Mouse (Mus musculus): ENCODE data around the gene Stk24. TPM values are rescaled to one million over a fixed set of nuclear protein-coding genes. Genes with fewer than 3 reads are reported as not detected.

The Stk24 gene
- polyA plus RNA-seq, 1 experiment: 8.5 TPM

GRCm38 (mm10) chr14:121350011-121350410 lies 29.8 kb downstream of the Stk24 start:
- TF ChIP-seq CTCF (IDR thresholded peaks at IDR 0.05; ENCODE audit: control insufficient read depth, insufficient read depth, insufficient replicate concordance, low read depth, low read length) (no peak), POLR2A (IDR thresholded peaks at IDR 0.05; ENCODE audit: control insufficient read depth, low read depth, low read length) (no peak)
- no peak overlapping the region for H3K27ac ChIP-seq (ENCODE audit: control insufficient read depth, insufficient read depth, low read depth, low read length)
- no peaks in the 10 kb centered on the region for H3K27me3 ChIP-seq (ENCODE audit: control insufficient read depth, insufficient read depth, low read length)
- H3K4me1 ChIP-seq (ENCODE audit: control insufficient read depth, insufficient read depth, low read length): peaks cover 2% of the 10 kb centered on the region; the same call in 1 of the 2 replicates
- H3K36me3 ChIP-seq (ENCODE audit: control insufficient read depth, insufficient read depth, low read length): no peaks in the 10 kb centered on the region
- no peak overlapping the region for H3K4me3 ChIP-seq (ENCODE audit: control insufficient read depth, low read depth, low read length)

DNA sequence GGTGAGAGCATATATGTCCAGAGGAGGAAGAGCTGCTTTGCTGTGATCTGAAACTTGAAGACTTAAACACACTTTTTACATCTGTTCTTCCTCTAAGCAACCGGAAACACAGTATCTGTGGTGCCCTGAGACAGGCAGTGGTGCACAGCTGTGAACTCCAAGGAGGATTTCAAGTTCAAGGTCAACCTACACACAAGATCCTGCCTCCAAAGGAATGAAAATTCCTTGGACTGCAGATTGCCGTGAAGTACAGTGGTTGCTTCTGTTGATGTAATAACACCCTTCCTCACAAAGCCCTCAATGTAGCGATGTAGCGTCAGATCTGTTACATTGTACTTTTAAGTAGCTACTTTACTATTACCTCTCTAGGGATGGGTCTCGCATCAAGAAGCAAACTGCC lies 30.5 kb downstream of the Stk24 start:
- no peak overlapping the region for H3K27ac ChIP-seq (ENCODE audit: control insufficient read depth, insufficient read depth, low read depth, low read length)
- H3K27me3 ChIP-seq (ENCODE audit: control insufficient read depth, insufficient read depth, low read length): no peaks in the 10 kb centered on the region
- H3K36me3 ChIP-seq (ENCODE audit: control insufficient read depth, insufficient read depth, low read length): no peaks in the 10 kb centered on the region
- no peak overlapping the region for H3K4me3 ChIP-seq (ENCODE audit: control insufficient read depth, low read depth, low read length)
- TF ChIP-seq POLR2A (IDR thresholded peaks at IDR 0.05; ENCODE audit: control insufficient read depth, low read depth, low read length): no peak
- no peak for TF ChIP-seq CTCF (IDR thresholded peaks at IDR 0.05; ENCODE audit: control insufficient read depth, insufficient read depth, insufficient replicate concordance, low read depth, low read length)
- peaks cover 2% of the 10 kb centered on the region; the same call in 1 of the 2 replicates for H3K4me1 ChIP-seq (ENCODE audit: control insufficient read depth, insufficient read depth, low read length)

DNA sequence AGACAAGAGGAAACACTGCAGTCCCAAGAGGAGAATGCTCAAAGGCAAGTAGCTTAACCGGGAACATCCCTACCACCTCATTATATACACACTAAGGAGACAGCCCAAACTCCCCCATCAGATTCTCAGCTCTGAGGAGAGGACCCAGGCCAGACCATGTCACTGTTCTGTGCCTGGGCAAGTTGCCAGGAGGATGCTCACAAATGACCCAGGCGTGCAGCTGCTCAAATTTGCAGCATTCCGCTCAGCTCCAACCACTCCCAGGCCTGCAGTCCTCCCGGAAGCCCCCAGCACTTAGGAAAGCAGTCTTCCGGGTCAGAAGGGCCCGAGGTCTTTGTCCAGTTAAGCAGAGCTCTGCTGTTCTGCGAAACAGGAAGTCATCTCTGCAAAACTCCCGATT lies 31.6 kb downstream of the Stk24 start:
- Histone ChIP-seq H3K27me3 (ENCODE audit: control insufficient read depth, insufficient read depth, low read length) (no peaks in the 10 kb centered on the region), H3K27ac (ENCODE audit: control insufficient read depth, insufficient read depth, low read depth, low read length) (no peak overlapping the region), H3K4me1 (ENCODE audit: control insufficient read depth, insufficient read depth, low read length) (peaks cover 2% of the 10 kb centered on the region; the same call in 1 of the 2 replicates), H3K4me3 (ENCODE audit: control insufficient read depth, low read depth, low read length) (no peak overlapping the region), H3K36me3 (ENCODE audit: control insufficient read depth, insufficient read depth, low read length) (no peaks in the 10 kb centered on the region)
- TF ChIP-seq CTCF (IDR thresholded peaks at IDR 0.05; ENCODE audit: control insufficient read depth, insufficient read depth, insufficient replicate concordance, low read depth, low read length): no peak

DNA sequence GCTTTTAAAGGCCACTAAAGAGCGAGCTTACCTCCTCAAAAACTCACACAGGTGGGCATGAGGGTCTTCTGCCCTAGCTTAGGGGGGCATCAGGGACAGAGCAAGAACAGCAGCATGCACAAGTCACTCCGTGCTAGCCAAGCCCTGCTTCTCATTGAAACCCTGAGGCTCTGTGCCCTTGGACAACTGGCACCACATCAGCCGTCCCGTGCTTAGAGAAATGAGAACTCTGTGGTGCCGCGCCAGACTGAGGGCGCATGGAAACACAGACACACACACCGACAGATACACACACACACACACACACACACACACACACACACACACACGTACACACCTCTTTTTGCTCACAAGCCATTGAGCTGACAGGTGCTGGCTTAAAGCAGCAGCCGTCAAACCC lies 32.7 kb downstream of the Stk24 start:
- H3K36me3 ChIP-seq (ENCODE audit: control insufficient read depth, insufficient read depth, low read length): no peaks in the 10 kb centered on the region
- H3K27ac ChIP-seq (ENCODE audit: control insufficient read depth, insufficient read depth, low read depth, low read length): no peak overlapping the region
- H3K27me3 ChIP-seq (ENCODE audit: control insufficient read depth, insufficient read depth, low read length): no peaks in the 10 kb centered on the region
- TF ChIP-seq POLR2A (IDR thresholded peaks at IDR 0.05; ENCODE audit: control insufficient read depth, low read depth, low read length) (no peak), CTCF (IDR thresholded peaks at IDR 0.05; ENCODE audit: control insufficient read depth, insufficient read depth, insufficient replicate concordance, low read depth, low read length) (no peak)
- H3K4me1 ChIP-seq (ENCODE audit: control insufficient read depth, insufficient read depth, low read length): peaks cover 2% of the 10 kb centered on the region; the same call in 1 of the 2 replicates
- H3K4me3 ChIP-seq (ENCODE audit: control insufficient read depth, low read depth, low read length): no peak overlapping the region

DNA sequence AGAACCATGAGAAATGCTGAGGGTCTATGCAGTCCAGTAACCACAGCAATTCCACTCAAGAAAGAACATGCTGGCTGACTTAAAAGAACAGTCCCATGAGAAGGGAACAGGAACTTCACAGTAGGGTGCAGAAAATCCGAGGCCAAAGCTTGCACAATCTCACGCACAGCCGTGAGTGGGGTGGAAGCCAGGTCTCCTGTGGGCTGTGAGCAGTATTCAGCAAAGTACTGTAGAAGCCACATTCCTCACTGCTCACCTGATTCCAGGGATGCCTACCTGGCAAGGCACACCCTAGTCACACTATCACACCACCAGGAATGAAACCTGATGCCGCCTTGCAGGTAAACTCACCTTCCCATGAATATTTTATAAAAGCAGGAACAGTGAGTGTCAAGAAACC lies 33.2 kb downstream of the Stk24 start:
- TF ChIP-seq POLR2A (IDR thresholded peaks at IDR 0.05; ENCODE audit: control insufficient read depth, low read depth, low read length) (no peak), CTCF (IDR thresholded peaks at IDR 0.05; ENCODE audit: control insufficient read depth, insufficient read depth, insufficient replicate concordance, low read depth, low read length) (no peak)
- Histone ChIP-seq H3K4me3 (ENCODE audit: control insufficient read depth, low read depth, low read length) (no peak overlapping the region), H3K4me1 (ENCODE audit: control insufficient read depth, insufficient read depth, low read length) (peaks cover 2% of the 10 kb centered on the region; the same call in 1 of the 2 replicates), H3K27ac (ENCODE audit: control insufficient read depth, insufficient read depth, low read depth, low read length) (no peak overlapping the region), H3K36me3 (ENCODE audit: control insufficient read depth, insufficient read depth, low read length) (no peaks in the 10 kb centered on the region), H3K27me3 (ENCODE audit: control insufficient read depth, insufficient read depth, low read length) (no peaks in the 10 kb centered on the region)

DNA sequence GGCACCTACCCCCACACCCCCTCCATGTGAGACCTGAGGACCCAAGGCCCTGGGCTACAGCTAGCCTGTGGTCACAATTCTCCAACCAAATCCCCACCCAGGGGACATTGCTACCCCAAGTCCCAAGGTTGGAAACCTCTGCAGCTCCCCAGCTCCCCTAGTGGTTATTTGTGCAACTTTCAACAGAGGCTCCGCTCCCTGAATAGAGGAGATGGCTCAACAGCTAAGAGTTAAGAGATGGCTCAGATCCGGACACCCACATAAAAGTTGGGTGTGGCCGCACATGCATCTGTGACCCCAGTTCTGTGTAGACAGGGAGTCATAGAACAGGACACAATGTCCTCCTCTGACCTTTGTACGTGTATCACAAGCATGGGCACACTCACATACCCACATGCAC lies 33.8 kb downstream of the Stk24 start:
- H3K4me1 ChIP-seq (ENCODE audit: control insufficient read depth, insufficient read depth, low read length): peaks cover 2% of the 10 kb centered on the region; the same call in 1 of the 2 replicates
- H3K4me3 ChIP-seq (ENCODE audit: control insufficient read depth, low read depth, low read length): no peak overlapping the region
- H3K27ac ChIP-seq (ENCODE audit: control insufficient read depth, insufficient read depth, low read depth, low read length): no peak overlapping the region
- H3K36me3 ChIP-seq (ENCODE audit: control insufficient read depth, insufficient read depth, low read length): no peaks in the 10 kb centered on the region
- TF ChIP-seq CTCF (IDR thresholded peaks at IDR 0.05; ENCODE audit: control insufficient read depth, insufficient read depth, insufficient replicate concordance, low read depth, low read length): no peak
- no peak for TF ChIP-seq POLR2A (IDR thresholded peaks at IDR 0.05; ENCODE audit: control insufficient read depth, low read depth, low read length)
- H3K27me3 ChIP-seq (ENCODE audit: control insufficient read depth, insufficient read depth, low read length): no peaks in the 10 kb centered on the region

GRCm38 (mm10) chr14:121344928-121345327 lies 34.9 kb downstream of the Stk24 start:
- H3K27ac ChIP-seq (ENCODE audit: control insufficient read depth, insufficient read depth, low read depth, low read length): no peak overlapping the region
- no peaks in the 10 kb centered on the region for H3K36me3 ChIP-seq (ENCODE audit: control insufficient read depth, insufficient read depth, low read length)
- H3K4me3 ChIP-seq (ENCODE audit: control insufficient read depth, low read depth, low read length): no peak overlapping the region
- TF ChIP-seq CTCF (IDR thresholded peaks at IDR 0.05; ENCODE audit: control insufficient read depth, insufficient read depth, insufficient replicate concordance, low read depth, low read length) (no peak), POLR2A (IDR thresholded peaks at IDR 0.05; ENCODE audit: control insufficient read depth, low read depth, low read length) (no peak)
- no peaks in the 10 kb centered on the region for H3K27me3 ChIP-seq (ENCODE audit: control insufficient read depth, insufficient read depth, low read length)
- H3K4me1 ChIP-seq (ENCODE audit: control insufficient read depth, insufficient read depth, low read length): peaks cover 2% of the 10 kb centered on the region; the same call in 1 of the 2 replicates

DNA sequence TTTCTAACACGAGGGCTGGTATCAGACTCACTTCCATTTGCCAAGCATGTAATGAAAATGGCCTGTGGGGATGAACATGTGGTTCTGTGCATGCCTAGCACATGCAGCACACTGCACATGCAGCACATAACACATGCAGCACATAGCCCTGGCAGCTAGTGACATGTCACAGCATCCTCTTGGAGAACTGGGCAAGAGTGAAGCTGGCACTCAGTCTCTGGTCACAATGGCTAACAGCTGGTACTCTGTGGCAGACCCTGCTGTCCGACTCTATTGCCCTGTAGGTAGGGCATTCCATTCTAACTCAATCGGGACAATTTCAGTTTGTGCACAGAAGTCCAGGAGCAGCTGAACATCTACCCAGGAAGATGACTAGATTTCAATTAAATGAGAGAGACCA lies 36.9 kb downstream of the Stk24 start:
- TF ChIP-seq CTCF (IDR thresholded peaks at IDR 0.05; ENCODE audit: control insufficient read depth, insufficient read depth, insufficient replicate concordance, low read depth, low read length): no peak
- no peak for TF ChIP-seq POLR2A (IDR thresholded peaks at IDR 0.05; ENCODE audit: control insufficient read depth, low read depth, low read length)
- Histone ChIP-seq H3K4me3 (ENCODE audit: control insufficient read depth, low read depth, low read length) (no peak overlapping the region), H3K4me1 (ENCODE audit: control insufficient read depth, insufficient read depth, low read length) (peaks cover 2% of the 10 kb centered on the region; the same call in 1 of the 2 replicates), H3K27me3 (ENCODE audit: control insufficient read depth, insufficient read depth, low read length) (no peaks in the 10 kb centered on the region), H3K27ac (ENCODE audit: control insufficient read depth, insufficient read depth, low read depth, low read length) (no peak overlapping the region), H3K36me3 (ENCODE audit: control insufficient read depth, insufficient read depth, low read length) (no peaks in the 10 kb centered on the region)

Data from testis, adult 2 months (tissue).